Mouse (Mus musculus) lung, postnatal 4 days (tissue): ENCODE data around the gene Eya2.

Source experiments
- DNase-seq, 2 experiments: peaks; one replicate each; pipeline ENCODE4 v3.0.0; 2021

Gene Eya2

GRCm38 (mm10) chr2:165719382-165719781 lies 124.5 kb downstream of the Eya2 start:
- DNase-seq = no peak

GRCm38 (mm10) chr2:165721941-165722340 lies 127.1 kb downstream of the Eya2 start:
- DNase-seq = no peak

- DNase-seq = no peak
Measured at GRCm38 (mm10) chr2:165732552-165733238, 137.9 kb downstream of the Eya2 start.

GRCm38 (mm10) chr2:165733701-165734100 lies 138.9 kb downstream of the Eya2 start:
- DNase-seq = no peak

- no peak for DNase-seq
Measured at GRCm38 (mm10) chr2:165736297-165736696, 141.5 kb downstream of the Eya2 start.

GRCm38 (mm10) chr2:165740381-165740780 lies 145.5 kb downstream of the Eya2 start:
- no peak for DNase-seq

- DNase-seq = no peak
Measured at GRCm38 (mm10) chr2:165740982-165741381, 146.2 kb downstream of the Eya2 start.

- no peak for DNase-seq
Measured at GRCm38 (mm10) chr2:165741526-165742050, 146.8 kb downstream of the Eya2 start.

GRCm38 (mm10) chr2:165742210-165742786 lies 147.5 kb downstream of the Eya2 start:
- DNase-seq = no peak

- DNase-seq = no peak
Measured at GRCm38 (mm10) chr2:165745306-165746098, 150.7 kb downstream of the Eya2 start.

GRCm38 (mm10) chr2:165747975-165748374 lies 153.1 kb downstream of the Eya2 start:
- DNase-seq = no peak

GRCm38 (mm10) chr2:165748426-165748825 lies 153.6 kb downstream of the Eya2 start:
- no peak for DNase-seq

- peak in 1 of 2 experiments; percentile 15 for DNase-seq
Measured at GRCm38 (mm10) chr2:165751068-165751467, 156.2 kb downstream of the Eya2 start.

- DNase-seq = no peak
Measured at GRCm38 (mm10) chr2:165752704-165753103, 157.9 kb downstream of the Eya2 start.

GRCm38 (mm10) chr2:165757799-165758198 lies 163.0 kb downstream of the Eya2 start:
- DNase-seq = no peak

GRCm38 (mm10) chr2:165758534-165758933 lies 163.7 kb downstream of the Eya2 start:
- no peak for DNase-seq

GRCm38 (mm10) chr2:165759421-165759985 lies 164.7 kb downstream of the Eya2 start:
- DNase-seq = no peak

- DNase-seq = no peak
Measured at GRCm38 (mm10) chr2:165768805-165769358, 174.1 kb downstream of the Eya2 start.

GRCm38 (mm10) chr2:165769375-165769948 lies 174.6 kb downstream of the Eya2 start:
- no peak for DNase-seq

- DNase-seq = peak; percentile 63 to 77
Measured at GRCm38 (mm10) chr2:165778927-165779326, 184.1 kb downstream of the Eya2 start.

GRCm38 (mm10) chr2:165782324-165782723 lies 187.5 kb downstream of the Eya2 start:
- DNase-seq = peak; percentile 73 to 85

- DNase-seq = no peak
Measured at GRCm38 (mm10) chr2:165785312-165786036, 190.6 kb downstream of the Eya2 start.
